Mouse (Mus musculus) hindbrain, embryonic 11.5 days (tissue): ENCODE measurements around the gene Mapk12. TPM values are rescaled to one million over a fixed set of nuclear protein-coding genes. Genes with fewer than 3 reads are reported as not detected.
A peak's percentile ranks its signal among the peaks of the same experiment; 100 is the strongest.

Experiments used
- ATAC-seq: fragments of 200-750 bp; cut with Nextera tagmentation; 2 replicates; pipeline ENCODE4 v1.8.0; 2017; ENCODE audit warnings: mild to moderate bottlenecking, moderate TSS enrichment, moderate library complexity; ENCODE audit not compliant: low FRiP score
- DNase-seq: peaks from one replicate; pipeline ENCODE4 v3.0.0-alpha.2; 2015; ENCODE audit warnings: low spot score
- H3K27ac ChIP-seq: fragments of 300-500 bp; sonication (generic); 2 replicates; pipeline ENCODE4 v1.5.1; 2014; ENCODE audit warnings: mild to moderate bottlenecking, low read depth, low read length
- H3K27me3 ChIP-seq: fragments of 300-500 bp; sonication (generic); 2 replicates; pipeline ENCODE4 v1.6.1; 2014; ENCODE audit warnings: mild to moderate bottlenecking, low read length, moderate library complexity, mixed read lengths; ENCODE audit not compliant: control insufficient read depth, insufficient read depth
- H3K36me3 ChIP-seq: fragments of 300-500 bp; sonication (generic); 2 replicates; pipeline ENCODE4 v1.6.1; 2014; ENCODE audit warnings: mild to moderate bottlenecking, low read length, moderate library complexity, mixed read lengths; ENCODE audit not compliant: control insufficient read depth, insufficient read depth
- H3K4me1 ChIP-seq: fragments of 300-500 bp; sonication (generic); replicated peaks from 2 replicates; pipeline ENCODE4 v1.6.1; 2014; ENCODE audit warnings: low read length, mixed read lengths; ENCODE audit not compliant: control insufficient read depth, insufficient read depth
- H3K4me2 ChIP-seq: fragments of 300-500 bp; sonication (generic); replicated peaks from 2 replicates; pipeline ENCODE4 v1.6.1; 2014; ENCODE audit warnings: mild to moderate bottlenecking, low read depth, low read length
- H3K4me3 ChIP-seq: fragments of 300-500 bp; sonication (generic); 2 replicates; pipeline ENCODE4 v1.5.1; 2014; ENCODE audit warnings: low read depth, low read length
- H3K9ac ChIP-seq: fragments of 300-500 bp; sonication (generic); 2 replicates; pipeline ENCODE4 v1.6.1; 2014; ENCODE audit warnings: low read depth, low read length
- H3K9me3 ChIP-seq: fragments of 300-500 bp; sonication (generic); 2 replicates; pipeline ENCODE4 v1.6.1; 2016; ENCODE audit warnings: low read length; ENCODE audit not compliant: control insufficient read depth
- WGBS: fragments of 180-500 bp; shearing (Covaris S2); extraction: QIAGEN DNeasy Blood & Tissue Kit; methylation state at CpG from one replicate; pipeline ENCODE4 v1.1.7; 2014; 5-methylcytosine and 5-hydroxymethylcytosine counted together
- polyA plus RNA-seq: library from polyadenylated mRNA; unstranded; fragments of >200 nt; fragmentation: Nextera tagmentation; extraction: Ambion mirVana; gene quantifications from 2 replicates; pipeline ENCODE4 v1.2.1, GENCODE M21; 2014

Mapk12 gene
- polyA plus RNA-seq, 1 experiment from 2014 or later = 16.5 TPM

DNA sequence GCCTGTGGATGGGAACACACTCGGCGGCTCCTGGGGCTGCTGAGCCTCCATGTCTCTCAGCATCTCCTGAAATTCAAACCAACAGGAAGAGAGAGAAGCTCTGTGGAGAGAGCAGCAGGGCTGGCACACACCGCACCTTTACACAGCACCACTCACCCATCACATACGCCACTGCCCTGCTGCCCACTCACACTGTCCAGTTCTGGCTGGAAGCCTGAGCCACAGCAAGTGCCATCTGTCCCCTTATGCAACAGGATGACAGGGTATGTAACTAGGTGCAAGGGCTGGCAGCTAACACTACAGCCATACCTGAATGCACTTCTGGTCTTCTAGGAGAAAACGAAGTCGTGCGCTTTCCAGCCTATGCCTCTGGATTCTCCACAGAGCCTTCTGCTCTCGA is 36.1 kb downstream of the Mapk12 start:
- 98% methylated on average over 8 of the region's 8 CpGs for WGBS
- no peak overlapping the region for H3K9ac ChIP-seq
- no peaks in the 10 kb centered on the region for H3K9me3 ChIP-seq
- no peak overlapping the region for H3K4me2 ChIP-seq
- ATAC-seq (no peak), DNase-seq (no peak)
- no peak overlapping the region for H3K27ac ChIP-seq
- H3K4me1 ChIP-seq = no peaks in the 10 kb centered on the region
- H3K4me3 ChIP-seq = no peak overlapping the region
- H3K36me3 ChIP-seq = peaks cover 24% of the 10 kb centered on the region
- H3K27me3 ChIP-seq = no peaks in the 10 kb centered on the region

DNA sequence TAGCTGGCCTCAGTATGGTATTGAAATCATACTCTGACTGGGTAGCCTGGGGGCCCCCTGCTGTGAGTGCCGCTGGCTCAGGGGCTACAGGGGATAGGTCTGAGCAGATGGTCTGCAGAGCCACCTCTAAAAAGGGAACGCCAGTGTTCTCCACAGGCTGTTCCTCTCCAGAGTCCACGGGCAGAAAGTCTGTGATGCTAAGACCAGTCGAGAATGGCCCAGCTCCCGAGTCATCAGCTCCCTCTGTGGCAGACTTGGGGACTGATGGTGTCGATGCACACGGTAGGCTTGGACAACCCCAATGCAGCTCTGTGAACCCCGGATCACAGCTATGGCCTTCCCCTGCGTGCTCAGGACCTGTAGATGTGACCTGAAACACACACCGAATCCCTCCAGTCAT is 36.6 kb downstream of the Mapk12 start:
- Histone ChIP-seq H3K9me3 (no peaks in the 10 kb centered on the region), H3K4me1 (no peaks in the 10 kb centered on the region), H3K27me3 (no peaks in the 10 kb centered on the region), H3K36me3 (peaks cover 21% of the 10 kb centered on the region), H3K27ac (no peak overlapping the region), H3K9ac (no peak overlapping the region), H3K4me3 (no peak overlapping the region), H3K4me2 (no peak overlapping the region)
- no peak for ATAC-seq
- DNase-seq = no peak
- WGBS = 89% methylated on average over 10 of the region's 10 CpGs

- Histone ChIP-seq H3K9me3 (no peaks in the 10 kb centered on the region), H3K4me3 (no peak overlapping the region), H3K27ac (no peak overlapping the region), H3K27me3 (no peaks in the 10 kb centered on the region), H3K36me3 (peaks cover 20% of the 10 kb centered on the region), H3K4me2 (no peak overlapping the region), H3K4me1 (no peaks in the 10 kb centered on the region), H3K9ac (no peak overlapping the region)
- ATAC-seq (peak; percentile 27; the same call in 1 of the 2 replicates), DNase-seq (peak; percentile 20)
- 54% methylated on average over 5 of the region's 5 CpGs for WGBS
Measured at GRCm38 (mm10) chr15:89102646-89103045, 37.9 kb downstream of the Mapk12 start.

DNA sequence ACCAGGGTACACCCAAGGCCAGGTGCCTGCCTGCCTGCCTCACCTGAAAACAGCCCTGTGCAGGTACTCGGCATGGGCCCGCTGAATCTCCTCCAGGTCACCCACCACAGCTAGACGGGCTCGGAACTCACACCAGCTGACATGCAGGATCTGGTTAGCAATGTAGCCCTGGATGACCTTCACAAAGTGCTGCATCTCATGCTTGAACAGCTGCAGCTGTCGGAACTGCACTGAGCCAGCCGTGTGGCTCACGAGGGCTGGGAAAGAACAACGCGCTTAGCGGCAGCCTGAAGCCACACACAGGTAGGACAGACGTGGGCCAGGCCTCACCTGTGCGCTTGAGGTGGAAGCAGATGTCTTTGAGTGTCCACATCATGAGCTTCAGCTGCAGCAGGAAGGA is 39.7 kb downstream of the Mapk12 start:
- Histone ChIP-seq H3K9ac (no peak overlapping the region), H3K36me3 (peaks cover 21% of the 10 kb centered on the region), H3K4me3 (no peak overlapping the region)

GRCm38 (mm10) chr15:89098616-89099015 is 41.9 kb downstream of the Mapk12 start:
- no peak overlapping the region for H3K27ac ChIP-seq
- H3K9ac ChIP-seq = no peak overlapping the region
- no peaks in the 10 kb centered on the region for H3K27me3 ChIP-seq
- H3K4me1 ChIP-seq = no peaks in the 10 kb centered on the region
- WGBS = 90% methylated on average over 7 of the region's 7 CpGs
- peaks cover 18% of the 10 kb centered on the region for H3K36me3 ChIP-seq
- no peak overlapping the region for H3K4me2 ChIP-seq
- ATAC-seq = no peak
- H3K9me3 ChIP-seq = no peaks in the 10 kb centered on the region
- no peak for DNase-seq
- no peak overlapping the region for H3K4me3 ChIP-seq

More for the DNA sequence above, 39.7 kb downstream of the Mapk12 start:
- no peak overlapping the region for H3K27ac ChIP-seq
- ATAC-seq (no peak), DNase-seq (no peak)
- no peak overlapping the region for H3K4me2 ChIP-seq
- no peaks in the 10 kb centered on the region for H3K4me1 ChIP-seq
- no peaks in the 10 kb centered on the region for H3K27me3 ChIP-seq
- WGBS = 94% methylated on average over 12 of the region's 12 CpGs
- H3K9me3 ChIP-seq = no peaks in the 10 kb centered on the region

GRCm38 (mm10) chr15:89097450-89097849 is 43.1 kb downstream of the Mapk12 start:
- DNase-seq = no peak
- no peaks in the 10 kb centered on the region for H3K9me3 ChIP-seq
- 96% methylated on average over 5 of the region's 5 CpGs for WGBS

GRCm38 (mm10) chr15:89092181-89092580 is 48.3 kb downstream of the Mapk12 start:
- DNase-seq (no peak), ATAC-seq (no peak)
- no peaks in the 10 kb centered on the region; the same call in 1 of the 2 replicates for H3K4me1 ChIP-seq
- WGBS = 89% methylated on average over 5 of the region's 5 CpGs
- no peak overlapping the region for H3K4me3 ChIP-seq
- H3K9ac ChIP-seq = no peak overlapping the region
- H3K9me3 ChIP-seq = no peaks in the 10 kb centered on the region
- no peaks in the 10 kb centered on the region for H3K27me3 ChIP-seq
- H3K36me3 ChIP-seq = no peaks in the 10 kb centered on the region
- H3K4me2 ChIP-seq = no peak overlapping the region
- H3K27ac ChIP-seq = no peak overlapping the region

More at GRCm38 (mm10) chr15:89097450-89097849, 43.1 kb downstream of the Mapk12 start:
- Histone ChIP-seq H3K4me3 (no peak overlapping the region), H3K4me2 (no peak overlapping the region), H3K4me1 (no peaks in the 10 kb centered on the region), H3K36me3 (peaks cover 16% of the 10 kb centered on the region), H3K27me3 (no peaks in the 10 kb centered on the region), H3K27ac (no peak overlapping the region), H3K9ac (no peak overlapping the region)
- ATAC-seq = no peak

DNA sequence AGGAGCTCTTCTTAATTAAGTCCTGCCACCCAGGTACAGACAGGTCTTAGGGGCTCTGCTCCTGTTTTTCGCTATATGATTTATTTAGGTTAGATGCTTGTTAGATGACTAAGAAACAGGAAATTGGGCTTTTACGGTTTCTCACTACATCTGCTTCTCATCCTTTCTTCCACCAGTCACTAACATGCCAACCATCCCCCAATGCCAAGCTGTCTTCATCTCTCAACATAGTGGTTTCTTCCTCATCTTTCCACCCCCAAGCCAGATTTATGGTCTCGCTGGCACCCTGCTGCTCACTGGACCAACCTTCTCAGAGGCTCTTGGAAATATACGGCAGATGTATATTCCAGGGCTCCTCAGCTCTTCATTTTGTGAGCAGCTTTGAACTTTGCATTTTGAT is 49.8 kb downstream of the Mapk12 start:
- Histone ChIP-seq H3K27ac (no peak overlapping the region), H3K4me3 (no peak overlapping the region), H3K9ac (no peak overlapping the region), H3K36me3 (0 out of 2 replicates have a peak, but pooled peaks cover 7% of the 10 kb centered on the region), H3K9me3 (no peaks in the 10 kb centered on the region), H3K27me3 (no peaks in the 10 kb centered on the region), H3K4me2 (no peak overlapping the region), H3K4me1 (no peaks in the 10 kb centered on the region; the same call in 1 of the 2 replicates)
- 96% methylated on average over 4 of the region's 4 CpGs for WGBS
- DNase-seq (no peak), ATAC-seq (no peak)

DNA sequence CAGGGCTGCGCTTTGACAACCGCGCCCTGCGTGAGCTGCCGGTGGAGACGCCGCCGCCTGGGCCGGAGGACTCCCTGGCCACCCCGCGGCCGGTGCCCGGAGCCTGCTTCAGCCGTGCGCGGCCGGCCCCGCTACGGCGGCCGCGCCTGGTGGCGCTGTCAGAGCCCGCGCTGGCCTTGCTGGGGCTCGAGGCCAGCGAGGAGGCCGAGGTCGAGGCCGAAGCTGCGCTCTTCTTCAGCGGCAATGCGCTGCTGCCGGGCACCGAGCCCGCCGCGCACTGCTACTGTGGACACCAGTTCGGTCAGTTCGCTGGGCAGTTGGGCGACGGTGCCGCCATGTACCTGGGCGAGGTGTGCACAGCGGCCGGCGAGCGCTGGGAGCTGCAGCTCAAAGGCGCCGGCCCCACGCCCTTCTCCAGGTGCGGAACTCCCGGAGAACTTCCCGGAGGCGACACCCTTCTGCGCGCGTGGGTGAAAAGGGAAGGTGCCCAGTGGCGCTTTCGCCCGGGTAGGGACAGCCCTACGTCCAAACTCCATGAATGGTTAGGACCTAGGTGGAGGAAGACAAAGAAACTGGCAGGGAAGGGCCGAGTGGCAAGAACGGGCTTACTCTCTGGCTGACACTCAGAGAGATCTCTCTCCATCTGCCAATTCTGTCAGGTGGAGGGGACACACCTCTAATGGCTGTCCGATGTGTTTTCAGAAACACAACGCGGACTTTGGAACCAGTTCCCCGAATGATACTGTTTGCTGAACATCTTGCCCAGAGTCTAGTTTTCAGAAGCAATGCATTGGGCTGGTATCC is 51.1 kb downstream of the Mapk12 start:
- H3K9me3 ChIP-seq = no peaks in the 10 kb centered on the region
- 0 out of 2 replicates have a peak, but pooled peaks cover 9% of the 10 kb centered on the region for H3K36me3 ChIP-seq
- H3K27ac ChIP-seq = peak overlapping the region; percentile 74
- peak overlapping the region; percentile 95 for H3K4me2 ChIP-seq
- H3K4me3 ChIP-seq = peak overlapping the region; percentile 99
- peak overlapping the region; percentile 93 for H3K9ac ChIP-seq
- H3K27me3 ChIP-seq = no peaks in the 10 kb centered on the region
- 3% methylated on average over 65 of the region's 68 CpGs for WGBS
- peak; percentile 72 for ATAC-seq
- no peaks in the 10 kb centered on the region; the same call in 1 of the 2 replicates for H3K4me1 ChIP-seq
- peak; percentile 25 for DNase-seq
